Mouse (Mus musculus): ENCODE measurements around the gene Galnt2.

Gene Galnt2

DNA sequence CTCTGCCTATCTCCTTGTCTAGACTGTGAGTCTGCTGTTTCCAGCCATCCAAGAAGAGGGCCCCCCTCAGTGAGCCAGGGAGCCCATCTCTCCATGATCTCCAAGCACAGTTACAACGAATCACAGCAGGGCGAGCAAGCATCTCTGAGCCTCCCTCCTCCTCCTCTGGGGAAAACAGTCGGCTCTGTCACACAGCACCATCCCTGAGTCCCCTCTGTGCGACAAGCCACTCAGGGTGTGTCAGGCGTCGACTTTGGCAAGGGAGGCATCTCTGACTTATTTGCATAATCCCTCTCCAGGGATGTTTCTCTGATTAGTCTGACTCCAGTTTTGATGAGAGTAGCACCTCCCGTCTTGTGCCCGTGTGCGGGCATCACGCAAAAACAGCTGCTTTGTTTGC, 151.0 kb downstream of the Galnt2 start:
- no peak for DNase-seq

DNA sequence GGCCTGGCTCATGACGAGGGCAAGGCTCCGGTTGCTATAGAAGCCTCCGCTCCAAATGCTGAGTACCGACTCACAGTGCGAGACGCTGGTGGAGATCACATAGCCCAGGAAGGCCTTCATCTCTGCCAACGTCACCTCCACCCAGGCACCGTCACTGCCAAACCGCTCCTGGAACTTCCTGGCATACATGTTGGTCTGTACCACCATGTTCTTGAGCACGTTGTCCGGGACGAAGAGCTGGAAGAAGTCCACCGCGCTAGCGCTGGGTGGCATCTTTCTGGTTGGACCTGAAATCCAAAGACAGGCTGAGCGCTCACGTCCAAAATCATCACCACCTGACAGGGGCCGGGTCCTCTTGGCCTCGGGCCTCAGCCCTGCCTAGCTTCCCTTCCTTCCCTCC, 153.1 kb downstream of the Galnt2 start:
- DNase-seq = no peak

DNA sequence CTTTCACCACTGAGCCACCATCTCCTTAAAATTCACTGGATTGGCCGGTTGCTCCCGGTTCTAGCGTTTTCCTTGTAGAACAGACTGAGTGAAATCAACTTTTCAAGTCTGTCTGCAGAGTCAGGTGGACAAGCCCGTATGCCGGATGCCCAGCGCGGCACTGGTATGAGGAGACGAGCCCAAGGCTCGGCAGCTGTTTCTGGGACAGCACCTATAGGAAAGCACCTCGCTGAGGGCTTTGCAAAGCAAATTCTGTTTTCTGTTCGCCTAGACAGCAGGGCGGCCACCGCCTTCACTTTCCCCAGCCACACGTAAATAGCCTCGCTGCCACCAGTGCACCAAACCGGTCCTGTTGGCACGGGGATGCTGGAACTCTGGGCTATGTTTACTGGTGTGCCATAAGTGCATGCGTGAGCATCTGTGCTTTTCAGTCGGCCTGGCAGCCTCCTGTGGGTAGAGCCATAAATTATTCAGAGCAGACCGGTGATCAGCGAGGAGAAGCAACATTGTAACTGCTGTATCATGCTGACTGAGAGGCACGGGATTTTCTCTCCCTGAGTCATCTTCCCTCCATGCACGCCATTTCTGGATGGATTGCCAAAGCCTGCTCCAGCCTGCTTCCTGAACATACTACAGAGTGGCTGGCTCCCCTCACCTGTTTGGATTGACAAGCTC, 155.2 kb downstream of the Galnt2 start:
- no peak for DNase-seq

DNA sequence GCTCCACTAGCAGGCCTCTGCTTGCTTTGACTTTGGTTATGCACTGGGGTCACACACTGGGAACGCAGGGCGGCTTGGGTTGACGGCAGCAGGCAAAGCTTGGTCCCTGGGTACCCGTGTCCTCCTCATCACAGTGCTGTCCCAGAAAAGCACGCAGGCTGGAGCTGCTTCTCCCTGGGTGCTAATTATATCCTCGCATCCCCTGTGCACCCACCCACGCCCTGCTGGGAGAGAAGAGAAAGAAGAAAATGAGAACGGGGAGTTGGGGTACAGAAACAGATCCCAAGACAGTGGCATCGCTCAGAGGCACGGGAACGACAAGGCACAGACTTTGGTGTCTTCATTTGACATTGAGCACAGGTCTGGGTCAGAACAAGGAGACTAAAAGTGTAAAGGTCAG, 158.3 kb downstream of the Galnt2 start:
- DNase-seq = no peak

DNA sequence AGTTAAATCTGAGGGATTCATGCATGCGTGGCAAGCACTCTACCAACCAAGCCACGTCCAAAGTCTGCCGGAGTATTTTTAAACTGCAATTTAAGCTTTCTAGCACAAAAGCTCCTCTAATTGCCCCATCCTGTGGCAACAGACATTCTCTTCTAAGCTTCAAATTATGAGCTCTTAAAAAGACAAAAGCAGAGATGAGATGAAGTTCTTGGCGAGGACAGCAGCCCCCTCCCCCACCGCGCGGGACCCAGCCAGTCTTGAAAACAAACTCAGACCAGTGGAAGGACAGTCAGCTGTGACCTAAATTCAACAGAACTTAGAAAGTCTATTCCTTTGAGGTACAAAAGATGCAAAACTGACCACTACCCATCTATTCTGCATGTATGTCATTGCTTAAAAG, 160.0 kb downstream of the Galnt2 start:
- DNase-seq = peak; percentile 54

DNA sequence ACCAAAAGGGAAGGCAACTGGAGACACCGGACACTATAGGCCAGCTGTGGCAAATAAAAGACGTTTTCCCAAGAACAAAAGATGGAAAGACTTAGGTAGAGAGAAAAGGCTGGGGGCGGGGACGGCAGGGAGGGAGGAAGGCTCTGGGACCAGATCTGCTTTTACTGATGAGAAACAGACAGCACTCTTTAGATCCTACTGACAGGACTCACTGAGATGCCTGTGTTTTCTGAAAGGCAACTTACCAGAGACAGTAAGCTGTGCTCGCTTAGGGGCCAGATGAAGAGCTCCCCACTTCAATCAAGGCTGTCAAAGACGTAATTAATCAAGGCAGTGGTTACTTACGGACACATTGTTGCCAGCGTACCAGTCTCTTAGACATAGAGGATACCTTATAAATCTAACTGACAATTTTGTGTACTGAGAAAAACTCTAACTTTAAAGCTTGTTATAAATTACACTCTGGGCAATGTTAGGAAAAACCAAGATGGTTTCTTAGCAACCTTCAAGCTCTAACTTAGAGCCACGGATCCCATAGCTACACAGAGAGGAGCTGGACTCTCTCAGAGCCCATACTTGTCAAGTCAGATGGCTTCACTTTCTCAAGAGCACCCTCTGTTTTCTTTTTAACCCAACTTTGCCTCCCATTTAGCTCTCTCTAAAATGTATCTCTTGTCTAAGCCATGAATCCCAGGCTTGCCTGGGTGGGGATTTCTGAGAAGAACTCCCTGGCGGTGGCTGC, 161.3 kb downstream of the Galnt2 start:
- DNase-seq = no peak

DNA sequence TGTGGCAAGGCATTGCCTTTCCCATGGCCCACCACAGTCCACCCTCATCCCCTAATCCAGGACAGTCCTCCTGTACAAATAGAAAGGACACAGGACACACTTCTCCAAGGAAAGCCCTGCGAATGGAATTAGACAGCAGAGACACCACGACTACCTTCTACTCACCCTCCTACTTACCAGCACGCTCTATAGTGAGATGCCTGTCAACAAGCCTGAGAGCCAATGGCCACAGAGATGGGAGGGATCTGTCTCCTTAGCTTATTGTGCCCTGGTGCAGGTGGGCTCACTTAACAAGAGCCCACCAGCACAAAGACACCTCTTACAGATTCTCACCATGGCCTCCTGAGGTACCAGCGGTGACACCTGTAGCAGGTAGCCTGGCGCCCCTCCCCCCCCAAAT, 161.8 kb downstream of the Galnt2 start:
- DNase-seq = no peak

DNA sequence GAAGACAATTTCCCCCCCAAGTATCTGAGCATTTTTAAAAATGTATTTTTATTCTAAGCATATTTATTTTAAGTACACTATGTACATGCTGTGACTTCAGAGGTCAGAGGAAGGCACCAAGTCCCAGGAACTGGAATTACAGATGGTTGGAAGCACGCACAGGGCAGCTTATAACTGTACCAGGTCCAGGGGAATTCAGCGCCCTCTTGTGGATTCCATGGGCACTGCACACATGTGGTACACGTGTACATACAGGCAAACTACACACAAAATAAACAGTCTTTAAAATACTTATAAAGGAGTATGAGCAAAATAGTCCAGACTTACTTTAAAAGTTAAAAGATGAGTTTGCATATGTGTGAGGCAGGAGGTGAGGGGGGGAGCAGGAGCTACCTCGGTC, 162.7 kb downstream of the Galnt2 start:
- DNase-seq = peak; percentile 22

DNA sequence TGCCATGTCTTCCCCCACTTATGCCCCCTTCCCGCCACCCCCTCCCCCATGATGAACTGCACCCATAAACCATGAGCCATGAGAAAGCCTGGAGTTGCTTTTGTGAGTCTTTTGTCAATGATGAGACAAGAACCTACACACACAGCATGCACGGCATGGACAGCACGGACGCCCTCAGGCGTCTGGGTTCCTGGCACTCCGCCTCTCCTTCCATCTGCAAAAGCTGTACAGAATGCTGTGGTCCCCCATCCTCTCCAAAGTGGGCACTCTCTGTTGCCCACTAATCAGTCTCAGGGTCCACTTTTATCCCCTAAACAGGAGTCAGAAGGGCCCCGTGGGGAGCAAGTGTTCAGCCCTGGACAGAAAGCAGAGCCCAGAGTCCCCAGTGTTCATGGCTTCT, 163.8 kb downstream of the Galnt2 start:
- no peak for DNase-seq

All from kidney, postnatal 10 days (tissue).